Comparison of ENCODE assay signal across 8 mouse cellular contexts in genomic region chr2:44526110-44527032, GRCm38 (mm10).
DNase-seq lines count a peak whose midpoint lies in the region; ATAC-seq and TF ChIP-seq lines count a peak whose summit lies in the region.

No protein-coding gene starts in this region.

- H3K4me3 ChIP-seq in intestine, embryonic 15.5 days (replicated peaks): no peak overlapping the region
- no peak overlapping the region for H3K4me3 ChIP-seq in intestine, postnatal 0 days (ENCODE audit: low read depth, low read length)
- no peak overlapping the region for H3K4me3 ChIP-seq in C2C12 (ENCODE audit: insufficient read depth, poor library complexity, severe bottlenecking)
- H3K4me3 ChIP-seq in heart, postnatal 0 days (ENCODE audit: low read depth, low read length): no peak overlapping the region

- H3K4me2 ChIP-seq in intestine, embryonic 15.5 days (replicated peaks): no peak overlapping the region
- no peak overlapping the region for H3K4me2 ChIP-seq in intestine, postnatal 0 days (replicated peaks; ENCODE audit: low read depth)
- no peak overlapping the region for H3K4me2 ChIP-seq in heart, postnatal 0 days (ENCODE audit: low read depth, low read length)

- no peaks in the 10 kb centered on the region for H3K36me3 ChIP-seq in intestine, embryonic 15.5 days
- no peaks in the 10 kb centered on the region for H3K36me3 ChIP-seq in intestine, postnatal 0 days (ENCODE audit: control insufficient read depth, insufficient read depth)
- no peaks in the 10 kb centered on the region for H3K36me3 ChIP-seq in C2C12 (ENCODE audit: control insufficient read depth, insufficient read depth)
- H3K36me3 ChIP-seq in heart, postnatal 0 days (replicated peaks; ENCODE audit: control insufficient read depth, insufficient read depth, low read length): no peaks in the 10 kb centered on the region

- H3K27me3 ChIP-seq in intestine, embryonic 15.5 days (replicated peaks): no peaks in the 10 kb centered on the region
- H3K27me3 ChIP-seq in intestine, postnatal 0 days (replicated peaks; ENCODE audit: control insufficient read depth, insufficient read depth, low read length): no peaks in the 10 kb centered on the region
- H3K27me3 ChIP-seq in C2C12 (ENCODE audit: control insufficient read depth, insufficient read depth, insufficient read length): no peaks in the 10 kb centered on the region
- no peaks in the 10 kb centered on the region for H3K27me3 ChIP-seq in heart, postnatal 0 days (ENCODE audit: control insufficient read depth, insufficient read depth, low read length)

- no peak overlapping the region for H3K9ac ChIP-seq in intestine, embryonic 15.5 days
- no peak overlapping the region for H3K9ac ChIP-seq in intestine, postnatal 0 days (ENCODE audit: low read depth, low read length)
- no peak overlapping the region for H3K9ac ChIP-seq in heart, postnatal 0 days (replicated peaks; ENCODE audit: low read depth, low read length)

- DNase-seq in adrenal gland, postnatal 14 days: peak; percentile 30
- DNase-seq in heart, postnatal 0 days (ENCODE audit: low spot score): peak; percentile 53
- peak; percentile 83 for DNase-seq in retina, embryonic 14.5 days (ENCODE audit: low spot score)
- DNase-seq in frontal cortex, postnatal 14 days (ENCODE audit: low spot score in 2 of 2): no peak
- DNase-seq in spleen, adult 12 weeks (ENCODE audit: low spot score): no peak

- WGBS in intestine, embryonic 15.5 days: 28% methylated on average over 6 of the region's 6 CpGs
- 27% methylated on average over 6 of the region's 6 CpGs for WGBS in intestine, postnatal 0 days
- WGBS in heart, postnatal 0 days: 42% methylated on average over 6 of the region's 6 CpGs

- TF ChIP-seq CTCF in intestine, postnatal 0 days (IDR thresholded peaks at IDR 0.05; ENCODE audit: low read depth): no peak
- TF ChIP-seq CTCF in C2C12 (IDR thresholded peaks at IDR 0.05; ENCODE audit: control insufficient read depth, insufficient read depth, insufficient read length): no peak
- TF ChIP-seq CTCF in heart, postnatal 0 days (IDR thresholded peaks at IDR 0.05; ENCODE audit: low read depth): no peak

- no peaks in the 10 kb centered on the region for H3K79me2 ChIP-seq in C2C12 (ENCODE audit: control insufficient read depth, insufficient read depth)

- no peaks in the 10 kb centered on the region for H3K79me3 ChIP-seq in C2C12 (ENCODE audit: low read depth)

- no peaks in the 10 kb centered on the region for H3K4me1 ChIP-seq in intestine, embryonic 15.5 days (replicated peaks)
- no peaks in the 10 kb centered on the region for H3K4me1 ChIP-seq in intestine, postnatal 0 days (replicated peaks; ENCODE audit: control insufficient read depth, insufficient read depth, low read length)
- H3K4me1 ChIP-seq in heart, postnatal 0 days (ENCODE audit: control insufficient read depth, insufficient read depth): peaks cover 9% of the 10 kb centered on the region; the same call in 1 of the 2 replicates

- peak overlapping the region; percentile 7 for H3ac ChIP-seq in C2C12 (ENCODE audit: control insufficient read depth, insufficient read length, low read depth)

- peak; percentile 58; the same call in 1 of the 2 replicates for ATAC-seq in intestine, embryonic 15.5 days
- ATAC-seq in intestine, postnatal 0 days: no peak
- ATAC-seq in heart, postnatal 0 days (ENCODE audit: insufficient read depth, low read depth): peak; percentile 73

- TF ChIP-seq EP300 in heart, postnatal 0 days (IDR thresholded peaks at IDR 0.05; ENCODE audit: low read depth): no peak

- H3K9me3 ChIP-seq in intestine, embryonic 15.5 days: no peaks in the 10 kb centered on the region
- H3K9me3 ChIP-seq in intestine, postnatal 0 days (ENCODE audit: control insufficient read depth): no peaks in the 10 kb centered on the region
- H3K9me3 ChIP-seq in heart, postnatal 0 days (replicated peaks; ENCODE audit: control insufficient read depth, low read length): no peaks in the 10 kb centered on the region

- H3K27ac ChIP-seq in intestine, embryonic 15.5 days: no peak overlapping the region
- H3K27ac ChIP-seq in intestine, postnatal 0 days (ENCODE audit: low read depth, low read length): no peak overlapping the region
- peak overlapping the region; percentile 52; the same call in 1 of the 2 replicates for H3K27ac ChIP-seq in heart, postnatal 0 days (ENCODE audit: low read depth)

TF ChIP-seq in C2C12, 6 proteins besides CTCF, POLR2A, EP300 and RAD21:
- TF ChIP-seq CEBPB (IDR thresholded peaks at IDR 0.05; ENCODE audit: low read depth) (peak; percentile 33), FOSL1 (IDR thresholded peaks at IDR 0.05; ENCODE audit: insufficient read depth, low read length, poor library complexity, severe bottlenecking) (peak; percentile 38), MYOD1 (IDR thresholded peaks at IDR 0.05; ENCODE audit: control insufficient read depth, insufficient read length, low read depth) (no peak), MAX (IDR thresholded peaks at IDR 0.05) (no peak), MYOG (IDR thresholded peaks at IDR 0.05; ENCODE audit: control insufficient read depth, extremely low read depth, insufficient read length) (no peak), USF1 (IDR thresholded peaks at IDR 0.05; ENCODE audit: low read depth) (no peak)
TF ChIP-seq in C2C12: peak in this region for 2.

Comparison
In these comparisons a context has a peak if more than half of its experiments do, and no peak if none do; other contexts are left out.
1. DNase-seq: peak in adrenal gland, postnatal 14 days (single experiment), heart, postnatal 0 days (single experiment) and retina, embryonic 14.5 days (single experiment); none in frontal cortex, postnatal 14 days (0 of 2) and spleen, adult 12 weeks (single experiment).